Mouse (Mus musculus) midbrain, embryonic 13.5 days (tissue): ENCODE data around the gene Zc3h12c. TPM values are rescaled to one million over a fixed set of nuclear protein-coding genes. Genes with fewer than 3 reads are reported as not detected.

Experiments
- ATAC-seq: fragments of 200-750 bp; cut with Nextera tagmentation; 2 replicates; pipeline ENCODE4 v1.8.0; 2017; ENCODE audit warnings: mild to moderate bottlenecking, moderate TSS enrichment, moderate library complexity
- H3K27ac ChIP-seq: fragments of 300-500 bp; sonication (generic); 2 replicates; pipeline ENCODE4 v1.5.1; 2015; ENCODE audit warnings: inconsistent platforms, mild to moderate bottlenecking, moderate library complexity
- H3K27me3 ChIP-seq: fragments of 300-500 bp; sonication (generic); 2 replicates; pipeline ENCODE4 v1.6.1; 2015; ENCODE audit warnings: mild to moderate bottlenecking, inconsistent platforms
- H3K36me3 ChIP-seq: fragments of 300-500 bp; sonication (generic); 2 replicates; pipeline ENCODE4 v1.6.1; 2015; ENCODE audit warnings: mild to moderate bottlenecking, inconsistent platforms
- H3K4me1 ChIP-seq: fragments of 300-500 bp; sonication (generic); replicated peaks from 2 replicates; pipeline ENCODE4 v1.6.1; 2015; ENCODE audit warnings: inconsistent platforms
- H3K4me2 ChIP-seq: fragments of 300-500 bp; sonication (generic); replicated peaks from 2 replicates; pipeline ENCODE4 v1.6.1; 2015; ENCODE audit warnings: moderate library complexity, mild to moderate bottlenecking, inconsistent platforms
- H3K4me3 ChIP-seq: fragments of 300-500 bp; sonication (generic); replicated peaks from 2 replicates; pipeline ENCODE4 v1.5.1; 2015; ENCODE audit warnings: mild to moderate bottlenecking, inconsistent platforms
- H3K9ac ChIP-seq: fragments of 300-500 bp; sonication (generic); replicated peaks from 2 replicates; pipeline ENCODE4 v1.6.1; 2015; ENCODE audit warnings: mild to moderate bottlenecking, inconsistent platforms
- H3K9me3 ChIP-seq: fragments of 300-500 bp; sonication (generic); 2 replicates; pipeline ENCODE4 v1.6.1; 2016; ENCODE audit warnings: mild to moderate bottlenecking, inconsistent platforms
- whole genome bisulfite sequencing: fragments of 180-500 bp; shearing (Covaris S2); methylation state at CpG from one replicate; pipeline ENCODE4 v1.1.7; 2015; 5-methylcytosine and 5-hydroxymethylcytosine counted together
- polyA plus RNA-seq: library from polyadenylated mRNA; unstranded; fragments of >200 nt; fragmentation: Nextera tagmentation; extraction: Ambion mirVana; gene quantifications from 2 replicates; pipeline ENCODE4 v1.2.1, GENCODE M21; 2015

Zc3h12c gene
- polyA plus RNA-seq, 1 experiment from 2014 or later = 10.8 TPM

- H3K36me3 ChIP-seq = peaks cover 19% of the 10 kb centered on the region
- H3K4me3 ChIP-seq = no peak overlapping the region
- H3K9ac ChIP-seq = no peak overlapping the region
- no peak for ATAC-seq
- WGBS = 64% methylated on average over 4 of the region's 4 CpGs
- no peaks in the 10 kb centered on the region for H3K27me3 ChIP-seq
- H3K27ac ChIP-seq = no peak overlapping the region
- H3K4me2 ChIP-seq = no peak overlapping the region
- peaks cover 16% of the 10 kb centered on the region for H3K4me1 ChIP-seq
- H3K9me3 ChIP-seq = no peaks in the 10 kb centered on the region
Observed at GRCm38 (mm10) chr9:52130348-52130747, 38.0 kb downstream of the Zc3h12c start.

GRCm38 (mm10) chr9:52125225-52125624 lies 43.1 kb downstream of the Zc3h12c start:
- H3K27me3 ChIP-seq = no peaks in the 10 kb centered on the region
- 97% methylated on average over 6 of the region's 6 CpGs for WGBS
- no peak for ATAC-seq
- no peaks in the 10 kb centered on the region for H3K9me3 ChIP-seq
- no peak overlapping the region for H3K4me2 ChIP-seq
- no peak overlapping the region for H3K4me3 ChIP-seq
- H3K9ac ChIP-seq = no peak overlapping the region
- 0 out of 2 replicates have a peak, but pooled peaks cover 6% of the 10 kb centered on the region for H3K4me1 ChIP-seq
- peaks cover 28% of the 10 kb centered on the region for H3K36me3 ChIP-seq
- 0 out of 2 replicates have a peak overlapping the region, but pooled peaks have one; percentile 7 for H3K27ac ChIP-seq

- no peak overlapping the region for H3K4me3 ChIP-seq
- peaks cover 54% of the 10 kb centered on the region for H3K36me3 ChIP-seq
- H3K4me1 ChIP-seq = 0 out of 2 replicates have a peak, but pooled peaks cover 6% of the 10 kb centered on the region
- no peaks in the 10 kb centered on the region for H3K9me3 ChIP-seq
- no peak overlapping the region for H3K4me2 ChIP-seq
- no peak overlapping the region for H3K9ac ChIP-seq
- WGBS = 93% methylated on average over 4 of the region's 4 CpGs
- no peaks in the 10 kb centered on the region for H3K27me3 ChIP-seq
- no peak for ATAC-seq
- H3K27ac ChIP-seq = no peak overlapping the region
Observed at GRCm38 (mm10) chr9:52119212-52119611, 49.2 kb downstream of the Zc3h12c start.

- Histone ChIP-seq H3K27me3 (no peaks in the 10 kb centered on the region), H3K4me2 (no peak overlapping the region), H3K36me3 (peaks cover 35% of the 10 kb centered on the region), H3K9me3 (no peaks in the 10 kb centered on the region), H3K27ac (no peak overlapping the region), H3K4me1 (0 out of 2 replicates have a peak, but pooled peaks cover under 1% of the 10 kb centered on the region), H3K4me3 (no peak overlapping the region), H3K9ac (no peak overlapping the region)
- 92% methylated on average over 5 of the region's 5 CpGs for WGBS
- no peak for ATAC-seq
Observed at GRCm38 (mm10) chr9:52113091-52113490, 55.3 kb downstream of the Zc3h12c start.

- H3K36me3 ChIP-seq = peaks cover 21% of the 10 kb centered on the region
- H3K4me1 ChIP-seq = 0 out of 2 replicates have a peak, but pooled peaks cover 5% of the 10 kb centered on the region
- H3K4me3 ChIP-seq = no peak overlapping the region
- no peak overlapping the region for H3K9ac ChIP-seq
- no peaks in the 10 kb centered on the region for H3K9me3 ChIP-seq
- 84% methylated on average over 3 of the region's 3 CpGs for WGBS
- no peak overlapping the region for H3K4me2 ChIP-seq
- H3K27ac ChIP-seq = no peak overlapping the region
- no peaks in the 10 kb centered on the region for H3K27me3 ChIP-seq
- ATAC-seq = no peak
Observed at GRCm38 (mm10) chr9:52110738-52111137, 57.6 kb downstream of the Zc3h12c start.

- Histone ChIP-seq H3K4me2 (no peak overlapping the region), H3K27me3 (no peaks in the 10 kb centered on the region), H3K4me3 (no peak overlapping the region), H3K36me3 (peaks cover 5% of the 10 kb centered on the region; the same call in 1 of the 2 replicates), H3K27ac (peak overlapping the region; percentile 22; the same call in 1 of the 2 replicates), H3K9ac (no peak overlapping the region), H3K9me3 (no peaks in the 10 kb centered on the region), H3K4me1 (0 out of 2 replicates have a peak, but pooled peaks cover 10% of the 10 kb centered on the region)
- 95% methylated on average over 3 of the region's 3 CpGs for WGBS
- ATAC-seq = no peak
Observed at GRCm38 (mm10) chr9:52107161-52107560, 61.2 kb downstream of the Zc3h12c start.

GRCm38 (mm10) chr9:52105423-52105822 lies 62.9 kb downstream of the Zc3h12c start:
- Histone ChIP-seq H3K4me3 (no peak overlapping the region), H3K4me1 (0 out of 2 replicates have a peak, but pooled peaks cover 10% of the 10 kb centered on the region), H3K9ac (no peak overlapping the region), H3K27me3 (no peaks in the 10 kb centered on the region), H3K36me3 (no peaks in the 10 kb centered on the region), H3K9me3 (no peaks in the 10 kb centered on the region), H3K4me2 (no peak overlapping the region), H3K27ac (no peak overlapping the region)
- 88% methylated on average over 6 of the region's 6 CpGs for WGBS
- ATAC-seq = no peak

GRCm38 (mm10) chr9:52104225-52104615 lies 64.2 kb downstream of the Zc3h12c start:
- H3K9me3 ChIP-seq = no peaks in the 10 kb centered on the region
- H3K9ac ChIP-seq = no peak overlapping the region
- H3K27ac ChIP-seq = no peak overlapping the region
- 80% methylated on average over 8 of the region's 8 CpGs for whole genome bisulfite sequencing
- no peaks in the 10 kb centered on the region for H3K27me3 ChIP-seq
- no peaks in the 10 kb centered on the region for H3K36me3 ChIP-seq
- no peak overlapping the region for H3K4me3 ChIP-seq
- H3K4me2 ChIP-seq = no peak overlapping the region
- ATAC-seq = no peak
- 0 out of 2 replicates have a peak, but pooled peaks cover 10% of the 10 kb centered on the region for H3K4me1 ChIP-seq

GRCm38 (mm10) chr9:52103448-52104224 lies 64.7 kb downstream of the Zc3h12c start:
- H3K36me3 ChIP-seq = no peaks in the 10 kb centered on the region
- no peak for ATAC-seq
- no peak overlapping the region for H3K27ac ChIP-seq
- no peak overlapping the region for H3K9ac ChIP-seq
- no peaks in the 10 kb centered on the region for H3K27me3 ChIP-seq
- H3K9me3 ChIP-seq = no peaks in the 10 kb centered on the region
- H3K4me1 ChIP-seq = 0 out of 2 replicates have a peak, but pooled peaks cover 10% of the 10 kb centered on the region
- H3K4me2 ChIP-seq = no peak overlapping the region
- WGBS = 80% methylated on average over 9 of the region's 9 CpGs
- H3K4me3 ChIP-seq = no peak overlapping the region

GRCm38 (mm10) chr9:52102060-52102844 lies 66.1 kb downstream of the Zc3h12c start:
- no peaks in the 10 kb centered on the region for H3K27me3 ChIP-seq
- H3K36me3 ChIP-seq = no peaks in the 10 kb centered on the region
- H3K27ac ChIP-seq = no peak overlapping the region
- no peak overlapping the region for H3K4me3 ChIP-seq
- H3K9ac ChIP-seq = no peak overlapping the region
- H3K4me1 ChIP-seq = 0 out of 2 replicates have a peak, but pooled peaks cover 5% of the 10 kb centered on the region
- 0 out of 2 replicates have a peak, but pooled peaks have one; percentile 25 for ATAC-seq
- no peak overlapping the region for H3K4me2 ChIP-seq
- no peaks in the 10 kb centered on the region for H3K9me3 ChIP-seq
- 72% methylated on average over 13 of the region's 13 CpGs for WGBS

GRCm38 (mm10) chr9:52100426-52100825 lies 67.9 kb downstream of the Zc3h12c start:
- no peaks in the 10 kb centered on the region for H3K27me3 ChIP-seq
- H3K27ac ChIP-seq = no peak overlapping the region
- H3K36me3 ChIP-seq = no peaks in the 10 kb centered on the region
- 94% methylated on average over 14 of the region's 14 CpGs for WGBS
- H3K4me3 ChIP-seq = no peak overlapping the region
- no peak overlapping the region for H3K4me2 ChIP-seq
- no peak overlapping the region for H3K9ac ChIP-seq
- 0 out of 2 replicates have a peak, but pooled peaks cover 5% of the 10 kb centered on the region for H3K4me1 ChIP-seq
- no peaks in the 10 kb centered on the region for H3K9me3 ChIP-seq
- no peak for ATAC-seq

GRCm38 (mm10) chr9:52098600-52098999 lies 69.8 kb downstream of the Zc3h12c start:
- WGBS = under 1% methylated on average over 7 of the region's 7 CpGs
- Histone ChIP-seq H3K4me1 (0 out of 2 replicates have a peak, but pooled peaks cover 5% of the 10 kb centered on the region), H3K9ac (no peak overlapping the region), H3K27ac (no peak overlapping the region), H3K4me2 (no peak overlapping the region), H3K36me3 (no peaks in the 10 kb centered on the region), H3K9me3 (no peaks in the 10 kb centered on the region), H3K27me3 (no peaks in the 10 kb centered on the region), H3K4me3 (no peak overlapping the region)
- ATAC-seq = peak; percentile 77
